Comparison of ENCODE assay signal across 39 mouse cellular contexts in the genomic region with DNA sequence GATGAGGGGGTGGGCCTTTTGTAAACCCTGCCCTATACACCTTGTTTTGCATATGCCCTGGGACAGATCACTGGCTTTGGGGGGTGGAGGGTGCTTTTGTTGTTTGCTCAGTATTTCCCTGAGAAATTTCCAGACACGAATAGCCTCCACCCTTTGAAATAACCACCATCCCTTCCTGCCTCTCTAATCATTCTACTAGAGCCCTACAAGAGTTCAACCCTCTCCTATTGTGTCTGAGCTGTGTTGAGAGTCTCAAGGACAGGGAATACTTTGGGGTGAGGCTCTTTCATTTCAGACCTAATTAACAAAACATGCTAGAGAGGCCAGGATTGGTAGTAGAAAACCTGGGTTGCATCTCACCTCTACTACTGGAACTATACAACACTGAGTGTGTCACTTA. TPM values are rescaled to one million over a fixed set of nuclear protein-coding genes. Genes with fewer than 3 reads are reported as not detected.
"Had no signal": no experiment of that assay in that cellular context is flagged by ENCODE, and none has a peak within 500 bp of the region (broad histone marks: within the 10 kb centered on the region; RNA-seq: fewer than 3 reads in every experiment).

No protein-coding gene starts in this region.

- H3K27ac ChIP-seq: gastrocnemius, adult 2 months; heart, embryonic 10.5 days; heart, embryonic 13.5 days; heart, embryonic 15.5 days; hindbrain, embryonic 13.5 days; hindbrain, embryonic 15.5 days; hindbrain, postnatal 0 days; kidney, embryonic 15.5 days; limb, embryonic 10.5 days; limb, embryonic 12.5 days; liver, embryonic 13.5 days; liver, embryonic 15.5 days had no signal

- H3K4me2 ChIP-seq: heart, embryonic 13.5 days; heart, embryonic 15.5 days; hindbrain, embryonic 13.5 days; hindbrain, embryonic 15.5 days; kidney, embryonic 15.5 days; limb, embryonic 12.5 days; liver, embryonic 11.5 days; liver, embryonic 13.5 days; liver, embryonic 15.5 days had no signal

- DNase-seq: gastrocnemius, adult 2 months; gastrocnemius, postnatal 10 days; gastrocnemius, postnatal 25 days; heart, adult 18-20 months; heart, postnatal 14 days; heart, postnatal 36 days; kidney, adult 11 months; kidney, adult 2 months; kidney, adult 9 months; kidney, postnatal 10 days; kidney, postnatal 25 days; layer of hippocampus, adult 9-11 months; layer of hippocampus, postnatal 36 days; liver; liver, embryonic 13.5 days had no signal

- H3K9ac ChIP-seq: heart, embryonic 13.5 days; heart, embryonic 15.5 days; hindbrain, embryonic 13.5 days; hindbrain, embryonic 15.5 days; kidney, embryonic 15.5 days; limb, embryonic 12.5 days; liver, embryonic 13.5 days; liver, embryonic 15.5 days had no signal

- H3K4me3 ChIP-seq: gastrocnemius, adult 2 months; heart, embryonic 10.5 days; heart, embryonic 13.5 days; heart, embryonic 15.5 days; hindbrain, embryonic 13.5 days; hindbrain, embryonic 15.5 days; kidney, embryonic 15.5 days; limb, embryonic 10.5 days; limb, embryonic 12.5 days; liver, embryonic 13.5 days; liver, embryonic 15.5 days had no signal

- H3K27me3 ChIP-seq: heart, embryonic 13.5 days; heart, embryonic 15.5 days; hindbrain, embryonic 13.5 days; hindbrain, embryonic 15.5 days; kidney, embryonic 15.5 days; limb, embryonic 12.5 days; liver, embryonic 13.5 days; liver, embryonic 15.5 days had no signal

- H3K9me3 ChIP-seq: heart, embryonic 10.5 days; heart, embryonic 13.5 days; heart, embryonic 15.5 days; hindbrain, embryonic 13.5 days; hindbrain, embryonic 15.5 days; kidney, embryonic 15.5 days; limb, embryonic 10.5 days; limb, embryonic 12.5 days; liver, embryonic 13.5 days; liver, embryonic 15.5 days had no signal

- ATAC-seq: hindbrain, postnatal 0 days; intestine, embryonic 16.5 days had no signal

- H3K4me1 ChIP-seq: hindbrain, embryonic 13.5 days; hindbrain, embryonic 15.5 days; kidney, embryonic 15.5 days; limb, embryonic 10.5 days; limb, embryonic 12.5 days had no signal

RNA-seq across cellular contexts. Expression of a gene that starts 40.4 kb away (rescaled TPM):
- total RNA-seq: gastrocnemius, adult 2 months; gastrocnemius, postnatal 10 days; gastrocnemius, postnatal 25 days; gastrocnemius, postnatal 4 days; heart, adult 8-10 months; heart, postnatal 36 days; hindbrain, postnatal 0 days; layer of hippocampus, postnatal 14 days; layer of hippocampus, postnatal 36 days; left cerebral cortex, adult 18-20 months; left cerebral cortex, postnatal 14 days; left cerebral cortex, postnatal 36 days had no signal
- polyA plus RNA-seq: hindbrain, embryonic 11.5 days; hindbrain, embryonic 13.5 days; hindbrain, embryonic 15.5 days; hindbrain, postnatal 0 days; limb, embryonic 10.5 days; limb, embryonic 12.5 days had no signal

RNA-seq across cellular contexts. Expression of a gene that starts 42.2 kb away (rescaled TPM):
- total RNA-seq: gastrocnemius, adult 2 months; gastrocnemius, postnatal 10 days; gastrocnemius, postnatal 25 days; gastrocnemius, postnatal 4 days; granulocyte monocyte progenitor cell, adult 5-6 weeks; heart, adult 18-20 months; heart, adult 8-10 months; heart, postnatal 14 days; heart, postnatal 36 days; hematopoietic stem cell, adult 5-6 weeks; hindbrain, postnatal 0 days; layer of hippocampus, adult 18-20 months; layer of hippocampus, postnatal 14 days; layer of hippocampus, postnatal 36 days; left cerebral cortex, adult 18-20 months; left cerebral cortex, postnatal 14 days; left cerebral cortex, postnatal 36 days had no signal
- polyA plus RNA-seq: heart, embryonic 10.5 days; heart, embryonic 15.5 days; heart, postnatal 0 days; hindbrain, embryonic 11.5 days; hindbrain, embryonic 15.5 days; hindbrain, postnatal 0 days; kidney, adult 2 months; large intestine, adult 2 months; limb, embryonic 10.5 days; limb, embryonic 12.5 days; liver, embryonic 11.5 days; liver, embryonic 13.5 days had no signal
